Mouse (Mus musculus): ENCODE measurements at regions not wholly inside any gene's neighbourhood (a gene's known extent, or its start where the extent isn't known, plus 50 kb on each side); places are given as distances from the start of the nearest gene placed in this dataset.

GRCm38 (mm10) chr11:112938035-112938434, 156.0 kb downstream of the Sox9 start:
- no peak for TF ChIP-seq POLR2A (IDR thresholded peaks at IDR 0.05; ENCODE audit: insufficient read depth, low read depth, low read length)
- TF ChIP-seq CTCF (IDR thresholded peaks at IDR 0.05): no peak
- no peak for TF ChIP-seq EP300 (IDR thresholded peaks at IDR 0.05; ENCODE audit: insufficient read depth, low read depth, low read length)
